Mouse (Mus musculus): Measurements from ENCODE around the gene Megf11. TPM values are rescaled to one million over a fixed set of nuclear protein-coding genes. Genes with fewer than 3 reads are reported as not detected.

Gene Megf11
- polyA plus RNA-seq, 1 experiment from 2014 or later: 0.53 TPM

- no peaks in the 10 kb centered on the region for H3K4me1 ChIP-seq (replicated peaks; ENCODE audit: control insufficient read depth, insufficient read depth, low read length)
- H3K4me2 ChIP-seq: no peak overlapping the region
- no peaks in the 10 kb centered on the region for H3K27me3 ChIP-seq (replicated peaks; ENCODE audit: control insufficient read depth, insufficient read depth, low read length)
- H3K9ac ChIP-seq (ENCODE audit: low read depth, low read length): no peak overlapping the region
- H3K27ac ChIP-seq (ENCODE audit: low read depth, low read length): no peak overlapping the region
- H3K9me3 ChIP-seq (ENCODE audit: control insufficient read depth, low read length): no peaks in the 10 kb centered on the region
- no peak overlapping the region for H3K4me3 ChIP-seq (ENCODE audit: low read depth, low read length)
- ATAC-seq (replicated peaks; ENCODE audit: low FRiP score) (no peak), DNase-seq (ENCODE audit: low spot score) (no peak)
- WGBS: 52% methylated on average over 1 of the region's 1 CpGs
- no peaks in the 10 kb centered on the region for H3K36me3 ChIP-seq (ENCODE audit: control insufficient read depth, insufficient read depth, low read length)
Observed at GRCm38 (mm10) chr9:64742453-64742852, 357.0 kb downstream of the Megf11 start.

- Histone ChIP-seq H3K36me3 (ENCODE audit: control insufficient read depth, insufficient read depth, low read length) (no peaks in the 10 kb centered on the region), H3K9ac (ENCODE audit: low read depth, low read length) (no peak overlapping the region), H3K4me2 (no peak overlapping the region), H3K27ac (ENCODE audit: low read depth, low read length) (no peak overlapping the region), H3K27me3 (replicated peaks; ENCODE audit: control insufficient read depth, insufficient read depth, low read length) (no peaks in the 10 kb centered on the region), H3K4me3 (ENCODE audit: low read depth, low read length) (no peak overlapping the region), H3K9me3 (ENCODE audit: control insufficient read depth, low read length) (no peaks in the 10 kb centered on the region), H3K4me1 (replicated peaks; ENCODE audit: control insufficient read depth, insufficient read depth, low read length) (no peaks in the 10 kb centered on the region)
- ATAC-seq (replicated peaks; ENCODE audit: low FRiP score) (no peak), DNase-seq (ENCODE audit: low spot score) (no peak)
- 75% methylated on average over 4 of the region's 4 CpGs for WGBS
Observed at GRCm38 (mm10) chr9:64747735-64748134, 362.3 kb downstream of the Megf11 start.

GRCm38 (mm10) chr9:64749314-64749713 is 363.9 kb downstream of the Megf11 start:
- DNase-seq (ENCODE audit: low spot score): no peak
- H3K36me3 ChIP-seq (ENCODE audit: control insufficient read depth, insufficient read depth, low read length): no peaks in the 10 kb centered on the region
- H3K27ac ChIP-seq (ENCODE audit: low read depth, low read length): no peak overlapping the region
- H3K4me1 ChIP-seq (replicated peaks; ENCODE audit: control insufficient read depth, insufficient read depth, low read length): no peaks in the 10 kb centered on the region
- H3K27me3 ChIP-seq (replicated peaks; ENCODE audit: control insufficient read depth, insufficient read depth, low read length): no peaks in the 10 kb centered on the region
- no peak overlapping the region for H3K9ac ChIP-seq (ENCODE audit: low read depth, low read length)
- no peak overlapping the region for H3K4me2 ChIP-seq
- no peak overlapping the region for H3K4me3 ChIP-seq (ENCODE audit: low read depth, low read length)
- no peak for ATAC-seq (replicated peaks; ENCODE audit: low FRiP score)
- H3K9me3 ChIP-seq (ENCODE audit: control insufficient read depth, low read length): no peaks in the 10 kb centered on the region
- WGBS: 67% methylated on average over 6 of the region's 6 CpGs

GRCm38 (mm10) chr9:64752575-64752974 is 367.1 kb downstream of the Megf11 start:
- Histone ChIP-seq H3K4me2 (no peak overlapping the region), H3K9ac (ENCODE audit: low read depth, low read length) (no peak overlapping the region), H3K4me1 (replicated peaks; ENCODE audit: control insufficient read depth, insufficient read depth, low read length) (no peaks in the 10 kb centered on the region), H3K27me3 (replicated peaks; ENCODE audit: control insufficient read depth, insufficient read depth, low read length) (no peaks in the 10 kb centered on the region), H3K9me3 (ENCODE audit: control insufficient read depth, low read length) (no peaks in the 10 kb centered on the region), H3K4me3 (ENCODE audit: low read depth, low read length) (no peak overlapping the region), H3K27ac (ENCODE audit: low read depth, low read length) (no peak overlapping the region), H3K36me3 (ENCODE audit: control insufficient read depth, insufficient read depth, low read length) (no peaks in the 10 kb centered on the region)
- ATAC-seq (replicated peaks; ENCODE audit: low FRiP score): no peak
- WGBS: 70% methylated on average over 5 of the region's 5 CpGs
- DNase-seq (ENCODE audit: low spot score): no peak

- Histone ChIP-seq H3K27ac (ENCODE audit: low read depth, low read length) (no peak overlapping the region), H3K36me3 (ENCODE audit: control insufficient read depth, insufficient read depth, low read length) (no peaks in the 10 kb centered on the region), H3K4me3 (ENCODE audit: low read depth, low read length) (no peak overlapping the region), H3K4me1 (replicated peaks; ENCODE audit: control insufficient read depth, insufficient read depth, low read length) (no peaks in the 10 kb centered on the region), H3K27me3 (replicated peaks; ENCODE audit: control insufficient read depth, insufficient read depth, low read length) (no peaks in the 10 kb centered on the region), H3K9me3 (ENCODE audit: control insufficient read depth, low read length) (no peaks in the 10 kb centered on the region), H3K4me2 (no peak overlapping the region), H3K9ac (ENCODE audit: low read depth, low read length) (no peak overlapping the region)
- 83% methylated on average over 14 of the region's 14 CpGs for WGBS
- no peak for DNase-seq (ENCODE audit: low spot score)
- no peak for ATAC-seq (replicated peaks; ENCODE audit: low FRiP score)
Observed at GRCm38 (mm10) chr9:64758052-64758451, 372.6 kb downstream of the Megf11 start.

Small RNA genes within 50 kb of the gene (microRNA-seq; reads per million reads assigned to microRNA genes)
- not detected for gene Gm47308 (ENCODE audit: borderline number of aligned reads)

Other genes starting within 250 kb of the Megf11 start
- 45.5 and 47.1 TPM in 2 replicates for gene Zwilch, start 212.5 kb upstream of the Megf11 start, polyA plus RNA-seq (2014; fragmentation: Nextera tagmentation; extraction: Ambion mirVana)
- gene Rpl4, start 212.3 kb upstream of the Megf11 start, polyA plus RNA-seq (2014; fragmentation: Nextera tagmentation; extraction: Ambion mirVana): 1,747 and 1,789 TPM in 2 replicates
- gene Snapc5, start 206.4 kb upstream of the Megf11 start, polyA plus RNA-seq (2014; fragmentation: Nextera tagmentation; extraction: Ambion mirVana): 24.3 and 25.1 TPM in 2 replicates
- 2.5 and 5.4 TPM in 2 replicates for gene Uchl4, start 150.4 kb upstream of the Megf11 start, polyA plus RNA-seq (2014; fragmentation: Nextera tagmentation; extraction: Ambion mirVana)
- 68.1 and 74.5 TPM in 2 replicates for gene Map2k1, start 132.0 kb upstream of the Megf11 start, polyA plus RNA-seq (2014; fragmentation: Nextera tagmentation; extraction: Ambion mirVana)
- gene Tipin, start 104.0 kb upstream of the Megf11 start, polyA plus RNA-seq (2014; fragmentation: Nextera tagmentation; extraction: Ambion mirVana): 361 and 387 TPM in 2 replicates
- gene Dis3l, start 44.3 kb upstream of the Megf11 start, polyA plus RNA-seq (2014; fragmentation: Nextera tagmentation; extraction: Ambion mirVana): 18.2 and 21.3 TPM in 2 replicates

Data from liver, embryonic 11.5 days (tissue).